Mouse (Mus musculus): ENCODE data around the gene Itga6.

Gene Itga6

DNA sequence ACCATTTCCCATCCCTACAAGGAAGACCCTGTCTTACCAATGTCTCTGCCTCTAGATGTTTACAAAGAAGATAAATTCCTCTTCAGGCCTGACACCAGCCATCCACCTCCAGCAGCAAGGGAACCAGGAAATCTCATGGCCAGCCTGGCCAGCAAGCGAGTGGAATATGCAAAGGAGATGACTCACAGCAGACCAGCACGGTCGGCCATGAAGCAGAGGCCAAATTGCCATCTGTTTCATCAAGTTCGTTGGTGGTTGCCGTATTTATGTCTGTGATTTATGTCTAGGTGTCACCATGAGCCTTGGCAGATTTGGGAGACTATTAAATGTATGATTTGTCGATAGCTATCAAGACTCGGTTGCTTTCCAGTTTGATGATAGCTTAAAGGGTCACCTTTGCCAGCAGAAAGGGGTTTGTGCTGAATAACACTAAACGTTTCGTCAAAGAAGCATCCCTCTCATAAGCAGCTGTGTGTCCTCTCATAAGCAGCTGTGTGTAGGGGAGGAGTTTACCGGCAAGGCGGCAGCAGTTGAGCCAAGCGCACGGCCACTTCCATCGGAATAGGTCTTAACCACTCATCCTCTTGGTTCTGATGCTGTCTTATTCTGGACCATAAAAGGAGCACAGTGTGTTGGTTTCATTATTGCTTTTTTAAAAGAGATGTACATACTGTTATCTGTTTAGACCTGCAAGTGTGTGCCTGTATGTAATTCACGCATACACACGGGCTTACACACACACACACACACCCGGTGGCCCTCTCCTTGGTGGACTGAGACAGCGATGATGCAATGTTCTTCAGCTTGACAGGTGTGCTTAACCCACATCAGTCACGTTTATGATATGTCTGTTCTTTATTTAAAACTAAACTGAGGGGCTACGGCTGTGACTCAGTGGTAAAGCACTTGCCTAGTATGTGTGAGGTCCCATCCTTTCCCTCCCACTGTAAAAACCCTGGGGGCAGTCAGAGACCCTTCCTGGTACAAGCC, 14.5 kb upstream of the Itga6 start:
- DNase-seq (ENCODE audit: low read depth, low spot score), result no peak

DNA sequence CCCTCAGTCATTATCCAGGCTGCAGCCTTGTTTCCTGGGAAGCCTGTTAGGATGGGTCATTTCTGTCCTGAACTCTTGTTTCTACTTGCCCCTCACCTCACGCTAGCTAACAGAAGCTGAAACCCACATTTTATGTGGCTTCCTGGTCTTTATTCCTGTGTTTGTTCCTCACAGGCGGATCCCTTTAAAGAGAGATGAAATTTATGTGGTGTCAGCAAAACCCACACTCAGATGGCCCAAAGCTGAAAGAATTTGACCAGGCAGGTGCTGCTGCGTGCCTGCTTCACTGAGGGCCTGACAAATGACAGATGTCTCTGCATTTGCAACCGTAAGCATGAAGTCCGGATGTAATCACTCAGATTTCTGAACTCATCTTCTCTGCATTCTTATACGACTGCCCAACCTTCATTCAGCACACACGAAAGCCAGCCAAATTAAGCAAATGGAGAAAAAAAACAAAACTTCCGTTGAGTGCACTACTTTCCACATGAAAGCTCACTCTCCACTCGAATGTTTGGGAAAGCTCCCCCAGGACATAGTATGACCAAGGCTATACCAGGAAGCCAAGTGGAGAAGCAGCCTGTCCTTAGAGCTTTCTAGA, 10.5 kb upstream of the Itga6 start:
- peak; percentile 41 for DNase-seq (ENCODE audit: low read depth, low spot score)

- DNase-seq (ENCODE audit: low read depth, low spot score), result no peak
Measured at GRCm38 (mm10) chr2:71735541-71736159, 9.8 kb upstream of the Itga6 start.

DNA sequence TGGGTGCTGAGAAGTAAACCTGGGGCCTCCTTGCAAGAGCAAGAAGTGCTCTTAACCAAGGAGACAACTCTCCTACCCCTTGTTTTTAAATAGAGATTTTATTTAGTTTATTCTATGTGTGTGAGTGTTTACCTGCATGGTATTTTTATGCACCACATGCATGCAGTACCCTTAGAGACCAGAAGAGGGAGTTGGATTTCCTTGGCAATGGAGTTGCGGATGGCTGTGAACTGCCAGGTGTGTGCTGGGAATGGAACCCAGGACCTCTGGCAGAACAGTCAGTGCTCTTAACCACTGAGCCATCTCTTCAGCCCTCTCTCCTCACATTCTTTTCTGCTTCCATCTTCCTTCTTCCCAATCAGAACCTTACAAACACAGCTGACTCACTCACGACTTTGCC, 9.2 kb upstream of the Itga6 start:
- DNase-seq (ENCODE audit: low read depth, low spot score), result no peak

DNA sequence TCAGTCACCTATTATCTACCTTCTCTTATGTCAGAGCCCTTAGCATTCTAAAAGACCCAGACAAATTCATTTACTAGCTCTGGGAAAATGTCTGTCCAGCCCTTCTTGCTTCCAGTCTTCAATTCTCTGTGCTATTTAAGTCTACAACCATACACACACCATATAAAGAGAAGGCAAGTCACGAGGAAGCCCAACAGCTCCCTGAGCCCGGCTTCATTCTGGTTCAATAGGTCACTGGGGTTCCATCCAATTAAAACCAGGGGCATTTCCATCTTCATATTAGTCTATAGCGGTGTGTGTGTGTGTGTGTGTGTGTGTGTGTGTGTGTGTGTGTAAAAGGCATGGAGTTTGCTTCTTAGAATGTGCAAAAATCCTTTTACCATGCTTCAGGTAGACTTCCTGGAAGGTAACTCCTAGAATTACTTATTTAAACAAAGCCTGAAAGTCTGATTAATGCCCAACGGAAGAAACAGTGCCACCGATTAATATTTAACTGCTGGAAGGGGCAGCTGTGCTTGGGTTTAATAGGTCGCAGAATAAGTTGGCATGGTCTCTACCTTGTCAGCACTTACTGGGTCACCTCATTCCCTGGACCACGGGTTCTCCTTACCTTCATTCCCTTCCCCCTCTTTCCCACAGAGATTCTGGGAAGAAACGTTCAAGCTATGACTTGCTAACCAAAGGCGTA, 6.1 kb upstream of the Itga6 start:
- no peak for DNase-seq (ENCODE audit: low read depth, low spot score)

- DNase-seq (ENCODE audit: low read depth, low spot score), result no peak
Measured at GRCm38 (mm10) chr2:71742557-71742956, 2.9 kb upstream of the Itga6 start.

DNA sequence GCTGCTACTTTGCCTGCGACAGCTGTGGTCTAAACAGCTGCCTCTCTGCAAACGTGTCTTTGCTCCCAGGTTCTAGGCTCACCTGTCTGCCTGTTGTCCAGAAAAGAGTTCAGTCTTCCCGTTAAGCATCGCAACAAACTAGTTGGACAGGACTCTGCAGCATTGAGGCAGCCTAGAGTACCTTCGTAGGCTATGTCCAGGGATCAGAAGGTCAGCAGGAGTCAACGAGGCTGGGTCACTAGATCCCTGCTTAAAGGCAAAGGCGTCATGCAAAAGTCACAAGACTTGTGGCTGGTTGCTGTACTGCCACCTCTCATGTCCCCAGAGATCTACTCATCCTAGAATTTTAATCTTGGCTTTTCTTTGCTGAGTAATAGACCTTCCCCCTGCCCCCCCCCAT, 2.0 kb upstream of the Itga6 start:
- no peak for DNase-seq (ENCODE audit: low read depth, low spot score)

DNA sequence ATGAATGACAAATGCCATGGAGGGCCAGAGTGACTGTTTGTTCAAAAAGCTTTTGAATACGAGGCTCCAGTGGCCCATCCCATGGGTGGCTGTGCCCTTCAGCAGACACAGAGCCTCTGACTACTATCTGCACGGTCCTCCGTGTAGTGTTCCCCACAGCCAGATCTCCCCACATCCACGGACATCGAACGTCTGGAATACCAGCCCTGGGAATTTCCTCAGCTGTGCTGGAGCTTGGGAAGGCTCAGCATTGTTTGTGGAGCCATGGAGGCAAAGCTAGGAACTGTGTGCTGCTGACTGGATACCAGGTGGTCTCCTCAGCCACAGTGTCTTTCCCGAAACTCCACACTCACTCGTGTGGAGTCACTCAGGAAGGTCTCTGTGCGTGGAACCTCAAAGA, 1.1 kb upstream of the Itga6 start:
- no peak for DNase-seq (ENCODE audit: low read depth, low spot score)

DNA sequence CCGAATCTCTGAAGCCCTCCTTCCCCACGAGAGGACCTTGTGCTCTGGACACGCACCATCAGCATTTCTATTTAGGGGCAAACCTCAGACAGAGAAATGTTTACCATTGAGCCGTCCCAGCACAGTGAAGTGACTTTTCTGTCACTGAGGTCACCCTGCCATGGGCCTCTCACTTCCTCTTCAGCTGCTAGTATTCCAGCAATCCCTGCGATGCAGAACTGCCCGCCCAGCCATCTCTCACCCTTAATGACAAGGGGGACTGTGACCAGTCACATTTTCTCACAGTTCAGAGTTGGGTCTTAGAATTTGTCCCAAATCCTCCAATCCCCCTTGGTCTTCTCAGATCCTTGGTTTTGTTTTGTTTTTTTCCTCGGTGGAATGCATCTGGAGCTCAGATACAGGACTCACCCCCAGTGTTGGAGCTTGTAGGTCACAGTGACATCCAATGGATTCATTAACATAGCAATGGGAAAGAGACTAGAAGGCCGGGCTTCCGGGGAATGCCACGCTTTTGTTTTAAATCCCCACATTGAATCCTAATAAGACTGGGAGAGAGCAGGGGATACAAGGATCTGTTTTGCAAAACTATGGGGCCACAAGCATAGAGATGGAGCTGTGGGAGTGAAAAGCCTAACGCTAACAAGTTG, 432 bp upstream of the Itga6 start:
- DNase-seq (ENCODE audit: low read depth, low spot score), result no peak

GRCm38 (mm10) chr2:71748451-71748850, 3.0 kb downstream of the Itga6 start:
- DNase-seq (ENCODE audit: low read depth, low spot score), result no peak

DNA sequence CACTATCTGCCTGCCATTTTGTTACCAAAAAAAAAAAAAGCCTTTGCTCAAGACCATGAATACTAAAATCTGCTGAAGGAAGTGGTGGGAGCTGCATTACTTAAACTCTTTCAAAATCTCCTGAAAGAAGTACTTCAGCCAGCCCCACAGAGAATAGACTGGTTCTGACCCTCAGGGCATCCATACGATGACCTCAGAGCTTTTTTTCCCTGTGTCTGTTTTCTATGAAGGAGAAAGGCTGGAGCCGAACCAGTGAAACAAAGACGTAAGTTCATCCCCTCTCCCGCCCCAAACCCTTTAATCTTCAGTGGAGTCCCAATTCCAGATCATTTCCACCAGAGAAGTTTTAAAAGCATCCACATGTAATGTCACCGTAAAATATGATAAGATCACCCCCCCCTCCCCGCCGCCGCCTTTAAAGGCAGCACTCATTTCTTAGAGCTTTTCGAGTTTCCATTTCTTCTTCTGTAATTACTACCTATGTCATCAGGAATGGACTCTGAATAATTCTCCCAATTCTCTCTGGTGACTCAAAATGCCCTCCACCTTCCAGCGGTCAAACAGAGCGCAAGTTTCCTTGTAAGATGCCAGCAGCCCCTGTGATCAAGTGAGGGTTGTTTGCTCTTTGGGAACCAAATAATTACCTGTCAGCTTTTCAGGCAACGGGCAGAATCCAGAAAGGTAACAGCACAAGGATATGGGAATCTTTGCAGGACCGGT, 4.1 kb downstream of the Itga6 start:
- no peak for DNase-seq (ENCODE audit: low read depth, low spot score)

DNA sequence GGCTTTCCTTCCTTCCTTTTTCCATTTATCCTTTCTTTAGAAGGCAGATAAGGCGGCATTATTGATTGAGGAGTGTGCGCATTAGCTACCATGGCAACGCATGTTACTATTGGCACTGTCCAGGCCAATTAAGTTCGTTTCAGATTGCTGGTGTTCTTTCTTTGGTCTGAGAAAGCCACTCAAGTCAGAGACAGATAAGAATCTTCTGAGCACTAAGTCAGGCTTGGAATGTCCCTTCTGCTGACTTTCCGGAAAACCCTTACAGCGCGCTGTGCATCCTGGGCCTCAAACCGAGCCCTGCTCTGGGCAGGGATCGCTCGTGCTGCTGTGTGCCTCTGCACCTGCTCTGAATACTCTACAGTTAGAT, 4.7 kb downstream of the Itga6 start:
- DNase-seq (ENCODE audit: low read depth, low spot score), result no peak

DNA sequence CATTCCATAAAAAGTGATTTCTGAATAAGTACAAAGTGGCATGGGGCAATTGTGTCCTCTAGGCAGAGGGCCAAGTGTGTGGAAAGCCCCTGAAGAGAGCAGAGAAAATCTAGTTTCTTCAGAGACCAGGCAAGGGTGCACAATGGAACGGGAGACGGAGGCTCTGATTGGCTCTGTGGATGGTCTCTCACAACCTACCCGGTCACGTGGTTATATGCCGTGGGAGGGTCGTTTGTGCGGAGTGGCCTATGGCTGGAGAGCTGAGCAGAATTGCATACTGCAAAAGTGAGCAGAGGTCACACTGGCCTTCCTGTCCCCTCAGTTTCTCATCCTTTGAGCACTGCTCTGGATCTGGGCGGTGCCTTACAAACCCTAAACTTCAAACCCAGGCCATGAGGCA, 5.9 kb downstream of the Itga6 start:
- no peak for DNase-seq (ENCODE audit: low read depth, low spot score)

DNA sequence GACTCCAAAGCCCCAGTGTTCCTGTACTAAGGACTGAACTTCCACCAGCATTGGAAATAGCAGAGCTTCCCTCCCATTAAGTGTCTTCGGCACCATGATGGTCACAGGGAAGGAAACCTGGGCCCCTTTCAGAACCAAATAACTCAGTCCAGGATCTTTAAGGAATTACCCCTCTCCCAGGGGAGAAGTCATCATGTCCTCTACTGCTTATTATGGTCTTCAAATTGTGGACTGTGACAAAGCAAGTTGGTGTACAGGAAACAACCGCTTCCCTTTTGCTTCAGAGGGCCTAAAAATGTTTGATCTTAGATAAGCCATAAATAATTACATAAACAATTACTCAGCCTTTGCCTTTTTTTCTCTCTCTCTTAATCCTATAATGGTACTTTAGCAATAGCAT, 6.4 kb downstream of the Itga6 start:
- DNase-seq (ENCODE audit: low read depth, low spot score), result no peak

GRCm38 (mm10) chr2:71752383-71752782, 7.0 kb downstream of the Itga6 start:
- DNase-seq (ENCODE audit: low read depth, low spot score), result no peak

DNA sequence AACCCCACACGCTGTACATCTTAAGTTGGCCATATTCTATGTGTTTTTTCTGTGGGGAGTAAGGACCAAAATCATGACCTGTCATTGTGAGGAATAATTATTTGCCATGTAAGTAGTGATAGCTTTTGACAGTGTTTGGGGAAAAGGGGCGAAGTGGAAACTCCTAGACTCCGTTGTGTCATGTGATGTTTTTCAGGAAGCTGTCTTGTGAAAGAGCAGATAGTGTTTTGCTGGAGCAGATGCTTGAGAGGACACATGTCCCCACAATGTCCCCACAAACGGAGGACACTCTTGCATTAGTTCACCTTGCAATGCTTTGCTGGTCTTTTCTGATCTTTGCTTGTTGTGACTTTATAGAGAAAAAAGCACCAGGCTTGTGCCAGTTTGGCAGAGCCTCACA, 7.7 kb downstream of the Itga6 start:
- DNase-seq (ENCODE audit: low read depth, low spot score), result no peak

DNA sequence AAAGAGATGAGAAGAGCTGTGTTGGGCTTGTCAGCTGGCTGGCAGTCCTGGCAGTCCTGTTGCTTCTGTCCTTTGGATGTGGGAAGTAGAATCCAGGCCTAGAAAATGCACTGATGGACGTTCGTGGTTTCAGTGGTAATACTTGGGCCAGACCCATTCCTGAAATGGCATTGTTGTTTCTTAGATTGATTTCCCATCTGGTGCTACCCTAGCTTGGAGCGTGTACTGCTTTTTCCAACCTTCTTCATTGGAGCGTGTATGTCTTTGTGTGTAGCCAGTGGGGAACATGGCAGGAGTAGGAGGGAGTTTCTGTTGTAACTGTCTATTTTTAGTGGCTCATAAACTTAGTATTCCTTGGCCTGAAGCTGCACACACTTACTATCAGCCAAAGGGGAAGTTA, 10.3 kb downstream of the Itga6 start:
- no peak for DNase-seq (ENCODE audit: low read depth, low spot score)

GRCm38 (mm10) chr2:71757098-71757497, 11.7 kb downstream of the Itga6 start:
- no peak for DNase-seq (ENCODE audit: low read depth, low spot score)

GRCm38 (mm10) chr2:71758591-71759531, 13.4 kb downstream of the Itga6 start:
- peak; percentile 38 for DNase-seq (ENCODE audit: low read depth, low spot score)

- DNase-seq (ENCODE audit: low read depth, low spot score), result no peak
Measured at GRCm38 (mm10) chr2:71760091-71760490, 14.7 kb downstream of the Itga6 start.

Measured in forelimb bud, embryonic 11.5 days (tissue).